Mouse (Mus musculus) lung, embryonic 16.5 days (tissue): ENCODE data around the gene Sprr2i. TPM values are rescaled to one million over a fixed set of nuclear protein-coding genes. Genes with fewer than 3 reads are reported as not detected.

Experiments
- ATAC-seq: fragments of 200-750 bp; cut with Nextera tagmentation; 2 replicates; pipeline ENCODE4 v1.8.0; 2017; ENCODE audit warnings: low read depth, mild to moderate bottlenecking, moderate library complexity
- H3K27ac ChIP-seq: fragments of 300-500 bp; sonication (generic); 2 replicates; pipeline ENCODE4 v1.5.1; 2014; ENCODE audit warnings: mild to moderate bottlenecking, control low read depth, low read length
- H3K27me3 ChIP-seq: fragments of 300-500 bp; sonication (generic); 2 replicates; pipeline ENCODE4 v1.6.1; 2014; ENCODE audit warnings: low read depth, low read length, mixed read lengths; ENCODE audit not compliant: control insufficient read depth, insufficient read depth
- H3K36me3 ChIP-seq: fragments of 300-500 bp; sonication (generic); 2 replicates; pipeline ENCODE4 v1.6.1; 2014; ENCODE audit warnings: low read length; ENCODE audit not compliant: control insufficient read depth, insufficient read depth
- H3K4me1 ChIP-seq: fragments of 300-500 bp; sonication (generic); replicated peaks from 2 replicates; pipeline ENCODE4 v1.6.1; 2014; ENCODE audit warnings: low read length, mixed read lengths; ENCODE audit not compliant: control insufficient read depth, insufficient read depth
- H3K4me2 ChIP-seq: fragments of 300-500 bp; sonication (generic); 2 replicates; pipeline ENCODE4 v1.6.1; 2014; ENCODE audit warnings: low read depth, low read length, control low read depth
- H3K4me3 ChIP-seq: fragments of 300-500 bp; sonication (generic); 2 replicates; pipeline ENCODE4 v1.5.1; 2014; ENCODE audit warnings: mild to moderate bottlenecking, low read length, control low read depth
- H3K9ac ChIP-seq: fragments of 300-500 bp; sonication (generic); 2 replicates; pipeline ENCODE4 v1.6.1; 2014; ENCODE audit warnings: low read length, control low read depth
- H3K9me3 ChIP-seq: fragments of 300-500 bp; sonication (generic); 2 replicates; pipeline ENCODE4 v1.6.1; 2016; ENCODE audit warnings: low read length; ENCODE audit not compliant: control insufficient read depth
- WGBS: fragments of 180-500 bp; shearing (Covaris S2); extraction: QIAGEN DNeasy Blood & Tissue Kit; methylation state at CpG from one replicate; pipeline ENCODE4 v1.1.7; 2014; 5-methylcytosine and 5-hydroxymethylcytosine counted together
- polyA plus RNA-seq: library from polyadenylated mRNA; unstranded; fragments of >200 nt; fragmentation: Nextera tagmentation; extraction: Ambion mirVana; gene quantifications from 2 replicates; pipeline ENCODE4 v1.2.1, GENCODE M21; 2015

Sprr2i gene
- polyA plus RNA-seq, 1 experiment from 2014 or later: not detected

DNA sequence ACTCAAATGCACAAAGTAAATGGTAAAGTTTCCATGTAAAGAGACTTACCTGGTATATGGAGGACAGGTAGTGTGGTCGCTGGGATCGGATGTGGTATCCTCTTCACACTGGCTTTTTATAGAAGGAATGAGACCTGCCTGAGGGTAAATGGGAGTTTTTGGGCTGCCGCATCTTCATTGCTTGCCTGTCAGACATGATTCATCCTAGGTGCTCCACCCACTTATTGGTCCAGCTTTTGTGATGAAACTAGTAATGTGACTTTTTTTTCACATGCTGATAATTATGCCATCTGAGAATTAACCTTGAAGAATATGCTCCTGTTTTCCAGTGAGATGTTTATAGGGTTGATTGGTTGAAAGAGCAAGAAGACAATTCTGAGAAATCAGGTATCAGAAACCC, 30.9 kb downstream of the Sprr2i start, which contains the start of gene Sprr1b:
Sprr1b (minus strand) TSS at position 101 of the 400 bp plus-strand sequence.
- H3K27me3 ChIP-seq: no peaks in the 10 kb centered on the region
- H3K27ac ChIP-seq: no peak within 1 kb of the TSS
- ATAC-seq: no peak
- WGBS: 90% methylated on average over 3 of the region's 3 CpGs
- H3K4me3 ChIP-seq: no peak within 1 kb of the TSS
- H3K4me1 ChIP-seq: no peaks in the 10 kb centered on the region
- no peaks in the 10 kb centered on the region for H3K36me3 ChIP-seq
- no peak within 1 kb of the TSS for H3K9ac ChIP-seq
- no peaks in the 10 kb centered on the region for H3K9me3 ChIP-seq
- H3K4me2 ChIP-seq: no peak within 1 kb of the TSS

DNA sequence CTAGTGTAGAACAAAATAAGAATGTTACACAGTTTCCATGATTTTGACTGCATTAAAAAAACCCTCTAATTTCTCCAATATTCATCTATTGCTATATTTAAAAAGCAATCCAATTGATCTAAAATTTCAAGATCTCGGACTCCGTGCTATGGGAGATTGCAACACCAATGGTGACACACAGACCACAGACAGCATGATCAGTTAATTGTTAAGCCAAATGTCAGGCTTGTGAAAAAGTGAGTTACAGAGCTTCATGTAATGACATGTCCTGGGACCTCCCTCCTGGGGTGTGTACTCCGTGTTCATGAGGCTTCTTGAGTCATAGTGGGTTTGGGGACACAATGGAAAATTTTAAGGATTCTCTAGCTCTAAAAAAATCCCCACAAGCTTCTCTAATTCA, 32.4 kb downstream of the Sprr2i start:
- H3K36me3 ChIP-seq: no peaks in the 10 kb centered on the region
- H3K27ac ChIP-seq: no peak overlapping the region
- ATAC-seq: no peak
- WGBS: 81% methylated on average over 3 of the region's 3 CpGs
- no peaks in the 10 kb centered on the region for H3K27me3 ChIP-seq
- no peaks in the 10 kb centered on the region for H3K4me1 ChIP-seq
- H3K9ac ChIP-seq: no peak overlapping the region
- H3K4me2 ChIP-seq: no peak overlapping the region
- H3K9me3 ChIP-seq: no peaks in the 10 kb centered on the region
- H3K4me3 ChIP-seq: no peak overlapping the region

DNA sequence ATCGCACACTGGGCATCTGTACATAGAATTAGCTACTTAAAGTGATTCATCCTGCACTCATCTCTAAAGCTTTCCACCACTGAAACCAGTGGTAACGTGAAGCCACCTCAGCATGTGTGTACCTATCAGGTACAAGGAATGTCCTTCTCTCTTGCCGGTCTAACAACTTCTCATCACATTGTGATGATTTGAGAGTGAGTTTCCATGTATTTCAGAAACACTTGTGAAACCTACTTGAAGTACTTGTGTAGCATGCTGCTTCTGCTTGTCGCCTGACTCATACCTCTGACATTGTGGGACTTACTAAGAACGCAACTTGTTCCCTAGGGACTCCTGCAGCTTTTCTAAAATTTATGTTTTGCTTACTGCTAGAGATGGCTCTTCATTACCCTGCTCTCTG, 47.4 kb downstream of the Sprr2i start:
- H3K9me3 ChIP-seq: no peaks in the 10 kb centered on the region
- WGBS: 62% methylated on average over 5 of the region's 5 CpGs
- no peaks in the 10 kb centered on the region for H3K36me3 ChIP-seq
- no peaks in the 10 kb centered on the region for H3K27me3 ChIP-seq
- H3K4me1 ChIP-seq: no peaks in the 10 kb centered on the region
- no peak overlapping the region for H3K27ac ChIP-seq
- H3K4me2 ChIP-seq: no peak overlapping the region
- no peak for ATAC-seq
- no peak overlapping the region for H3K9ac ChIP-seq
- H3K4me3 ChIP-seq: no peak overlapping the region

DNA sequence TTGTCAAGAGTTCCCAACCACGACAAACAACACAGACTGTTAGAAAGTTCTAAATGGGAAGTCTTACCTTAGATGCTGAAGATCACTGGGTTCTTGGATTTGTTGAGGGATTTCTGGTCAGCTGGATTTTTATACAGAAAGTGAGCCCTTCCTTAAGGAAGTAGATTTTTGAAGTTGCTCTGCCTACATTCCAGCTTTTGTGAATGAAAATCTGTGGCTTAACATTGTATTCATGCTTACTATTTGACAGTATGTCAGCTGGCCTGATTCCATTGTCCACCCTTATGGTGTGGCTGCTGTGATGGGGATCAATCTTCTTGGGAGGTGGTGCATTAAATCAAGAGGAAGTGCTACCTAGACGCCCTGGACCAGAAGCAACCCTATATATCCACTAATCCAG, 50.8 kb downstream of the Sprr2i start, which contains the start of gene Sprr3:
Sprr3 (minus strand) TSS at position 101 of the 400 bp plus-strand sequence.
- WGBS: 56% methylated on average over 2 of the region's 2 CpGs
- no peak for ATAC-seq
- no peak within 1 kb of the TSS for H3K4me3 ChIP-seq

More for the DNA sequence above, 50.8 kb downstream of the Sprr2i start, which contains the start of gene Sprr3:
- Histone ChIP-seq H3K4me2 (no peak within 1 kb of the TSS), H3K27me3 (no peaks in the 10 kb centered on the region), H3K27ac (no peak within 1 kb of the TSS), H3K36me3 (no peaks in the 10 kb centered on the region), H3K4me1 (no peaks in the 10 kb centered on the region), H3K9ac (no peak within 1 kb of the TSS), H3K9me3 (no peaks in the 10 kb centered on the region)

Other genes starting within 250 kb of the Sprr2i start
- gene Sprr2a1, start 192.2 kb upstream of the Sprr2i start, polyA plus RNA-seq: 0.29 TPM in 1 of 2 replicates, not detected in the other
- gene Sprr2a2, start 192.1 kb upstream of the Sprr2i start, polyA plus RNA-seq: 3.2 and 14.3 TPM in 2 replicates
- 0.34 and 0.84 TPM in 2 replicates for gene Sprr2a3, start 122.6 kb upstream of the Sprr2i start, polyA plus RNA-seq
- gene Sprr2b, start 91.4 kb upstream of the Sprr2i start, polyA plus RNA-seq: not detected in 2 replicates
- gene Sprr2d, start 68.9 kb upstream of the Sprr2i start, polyA plus RNA-seq: not detected in 2 replicates
- gene Sprr2e, start 55.8 kb upstream of the Sprr2i start, polyA plus RNA-seq: not detected in 2 replicates
- not detected in 2 replicates for gene Sprr2f, start 42.8 kb upstream of the Sprr2i start, polyA plus RNA-seq
- not detected in 2 replicates for gene Sprr2h, start 22.3 kb upstream of the Sprr2i start, polyA plus RNA-seq
- gene Sprr2j-ps, start 10.1 kb downstream of the Sprr2i start, polyA plus RNA-seq: not detected in 2 replicates
- gene Gm9774, start 21.4 kb downstream of the Sprr2i start, polyA plus RNA-seq: 7.8 and 10.3 TPM in 2 replicates
- gene Sprr2k, start 24.6 kb downstream of the Sprr2i start, polyA plus RNA-seq: not detected in 2 replicates
- gene Sprr1b, start 30.8 kb downstream of the Sprr2i start, polyA plus RNA-seq: 0.79 TPM in 1 of 2 replicates, not detected in the other
- gene Sprr3, start 50.7 kb downstream of the Sprr2i start, polyA plus RNA-seq: not detected in 2 replicates
- gene Sprr1a, start 77.9 kb downstream of the Sprr2i start, polyA plus RNA-seq: 0.97 and 2.8 TPM in 2 replicates
- gene Sprr4, start 92.5 kb downstream of the Sprr2i start, polyA plus RNA-seq: not detected in 2 replicates
- gene 2310046K23Rik, start 126.5 kb downstream of the Sprr2i start, polyA plus RNA-seq: not detected in 2 replicates
- gene Ivl, start 165.7 kb downstream of the Sprr2i start, polyA plus RNA-seq: 0.64 TPM in 1 of 2 replicates, not detected in the other
- gene Smcp, start 181.0 kb downstream of the Sprr2i start, polyA plus RNA-seq: not detected in 2 replicates
- gene 2210017I01Rik, start 199.5 kb downstream of the Sprr2i start, polyA plus RNA-seq: not detected in 2 replicates
- gene Lce6a, start 213.7 kb downstream of the Sprr2i start, polyA plus RNA-seq: not detected in 2 replicates
- 0.31 TPM in 1 of 2 replicates, not detected in the other for gene Lce1a1, start 240.3 kb downstream of the Sprr2i start, polyA plus RNA-seq
- gene Lce1b, start 248.9 kb downstream of the Sprr2i start, polyA plus RNA-seq: not detected in 2 replicates